Mouse (Mus musculus): ENCODE data around the gene Tepsin. TPM values are rescaled to one million over a fixed set of nuclear protein-coding genes. Genes with fewer than 3 reads are reported as not detected.
A peak's percentile ranks its signal among the peaks of the same experiment; 100 is the strongest.

Gene Tepsin
- total RNA-seq, 2 experiments from 2014 or later, result 9.6 to 10.0 TPM

DNA sequence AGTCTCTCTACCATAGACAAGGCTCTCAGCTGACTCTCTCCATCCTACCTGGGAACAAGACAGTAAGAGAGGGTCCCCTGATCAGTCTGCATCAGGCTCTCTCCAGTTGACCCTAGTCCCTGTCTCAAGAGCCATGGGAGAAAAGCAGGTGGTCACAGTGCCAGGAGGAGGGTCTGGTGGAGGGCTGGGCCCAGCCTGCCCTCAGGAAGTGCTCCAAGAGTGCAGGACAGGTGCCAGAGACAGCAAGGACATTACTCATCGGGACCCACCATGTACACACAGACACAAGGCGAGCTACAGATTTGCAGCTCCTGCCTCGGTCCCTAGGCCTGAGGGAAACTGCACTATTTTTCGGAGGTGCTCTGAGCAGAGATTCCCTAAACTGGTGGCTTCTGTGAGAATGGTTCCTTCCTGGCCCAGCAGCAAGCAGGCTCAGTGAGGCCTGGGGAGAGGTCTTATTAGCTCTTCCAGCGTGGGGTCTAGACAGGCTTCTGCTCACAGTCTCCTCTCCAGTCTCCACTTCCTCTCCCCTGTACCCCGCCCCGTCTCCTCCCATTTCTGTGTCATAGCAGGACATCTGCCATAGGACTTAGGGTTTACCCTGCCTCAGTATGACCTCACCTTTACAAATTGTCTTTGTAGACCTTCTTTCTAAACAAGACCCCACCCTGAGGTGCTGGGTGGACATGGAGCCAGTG, 56.2 kb downstream of the Tepsin start:
- intact Hi-C loops (cut with DNase I), result no loop called here

DNA sequence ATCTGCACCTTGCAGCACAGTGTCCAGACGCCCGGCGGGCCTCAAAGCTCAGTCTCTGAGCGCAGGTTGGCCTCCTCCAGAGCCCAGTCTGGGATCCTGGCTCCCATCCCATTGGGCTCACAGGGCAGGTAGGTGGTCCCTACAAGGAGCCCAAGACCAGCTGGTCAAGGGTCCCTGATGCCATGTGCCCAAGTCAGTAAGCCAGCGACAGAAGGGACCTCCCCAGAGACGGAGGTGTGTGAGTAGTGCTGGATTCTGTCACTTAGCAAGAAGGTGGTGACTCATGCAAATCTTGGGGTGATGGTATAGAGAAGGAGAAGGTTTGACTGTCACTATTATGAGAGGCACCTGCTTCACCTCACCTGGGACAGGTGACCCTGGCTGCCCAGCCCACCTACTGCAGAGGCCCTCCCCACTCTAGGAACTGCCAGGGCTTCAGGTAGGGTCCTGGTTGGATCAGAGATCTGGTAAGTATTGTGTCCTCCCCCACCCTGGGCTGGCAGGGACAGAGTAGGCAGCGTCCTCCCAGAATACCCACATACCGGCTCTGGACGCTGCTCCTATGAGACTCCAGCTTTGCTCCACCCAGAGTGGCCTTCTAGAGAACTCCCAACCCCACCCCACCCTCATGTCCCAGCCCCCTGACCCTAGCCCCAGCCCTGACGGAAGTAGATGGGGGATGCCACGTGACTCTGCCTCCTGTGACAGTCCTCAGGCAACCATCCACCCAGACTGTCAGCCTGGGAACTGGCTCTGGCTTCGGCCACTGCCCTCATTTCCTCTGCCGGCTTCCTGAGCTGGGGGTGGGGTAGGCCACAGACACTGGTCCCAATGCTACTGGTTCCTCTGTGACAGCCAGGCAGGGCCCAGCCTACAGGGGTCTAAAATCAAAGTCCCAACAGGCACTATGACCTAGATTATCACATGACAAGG, 57.1 kb downstream of the Tepsin start:
- DNase-seq, result peak; percentile 79
- intact Hi-C loops (cut with DNase I), result no loop called here

More for the DNA sequence above, 56.2 kb downstream of the Tepsin start:
- peak in 1 of 2 experiments; percentile 46 for DNase-seq

Small RNA genes within 50 kb of the gene (microRNA-seq; reads per million reads assigned to microRNA genes)
- 0 reads per million in 2 experiments for gene Gm25948

Other genes starting within 250 kb of the Tepsin start
- 10 to 100 TPM; 28.2 to 30.3 TPM for gene Chmp6, start 185.3 kb downstream of the Tepsin start, total RNA-seq (2021)
- gene Baiap2, start 156.0 kb downstream of the Tepsin start, total RNA-seq (2021), result 10 to 100 TPM in 1 of 2 experiments, 1 to 10 TPM in 1; 9.2 to 10.3 TPM
- gene Aatk, start 51.6 kb downstream of the Tepsin start, total RNA-seq (2021), result 1 to 10 TPM; 3.7 to 9.0 TPM
- gene Cep131, start 11.9 kb downstream of the Tepsin start, total RNA-seq (2021), result 1 to 10 TPM; 9.1 to 9.6 TPM
- 10 to 100 TPM; 55.4 to 59.2 TPM for gene Ndufaf8, start 197 bp upstream of the Tepsin start, total RNA-seq (2021)
- 10 to 100 TPM; 78.7 to 83.5 TPM for gene Slc38a10, start 52.6 kb upstream of the Tepsin start, total RNA-seq (2021)
- gene Bahcc1, start 134.2 kb upstream of the Tepsin start, total RNA-seq (2021), result 10 to 100 TPM in 1 of 2 experiments, 1 to 10 TPM in 1; 7.8 to 10.0 TPM
- gene Actg1, start 249.8 kb upstream of the Tepsin start, total RNA-seq (2021), result 100 to 1,000 TPM; 451 to 520 TPM

All from heart, postnatal 14 days (tissue).